Mouse (Mus musculus) heart, embryonic 13.5 days (tissue): ENCODE measurements around the gene Sh2b2. TPM values are rescaled to one million over a fixed set of nuclear protein-coding genes. Genes with fewer than 3 reads are reported as not detected.
"Not testable (repeated sequence)": the region's sequence is repeated elsewhere in the genome, so short reads cannot be mapped to it uniquely, and the experiment has no call there.

Experiments
- ATAC-seq: fragments of 200-750 bp; cut with Nextera tagmentation; 2 replicates; pipeline ENCODE4 v1.8.0; 2017; ENCODE audit warnings: moderate TSS enrichment; ENCODE audit not compliant: insufficient number of reproducible peaks, low FRiP score, low TSS enrichment; ENCODE audit errors: extremely low read depth
- H3K27ac ChIP-seq: fragments of 300-500 bp; sonication (generic); replicated peaks from 2 replicates; pipeline ENCODE4 v1.5.1; 2015; ENCODE audit warnings: moderate library complexity, mild to moderate bottlenecking, inconsistent platforms
- H3K27me3 ChIP-seq: fragments of 300-500 bp; sonication (generic); replicated peaks from 2 replicates; pipeline ENCODE4 v1.6.1; 2015; ENCODE audit warnings: mild to moderate bottlenecking, inconsistent platforms
- H3K36me3 ChIP-seq: fragments of 300-500 bp; sonication (generic); 2 replicates; pipeline ENCODE4 v1.6.1; 2015; ENCODE audit warnings: mild to moderate bottlenecking, inconsistent platforms
- H3K4me1 ChIP-seq: fragments of 300-500 bp; sonication (generic); 2 replicates; pipeline ENCODE4 v1.6.1; 2015; ENCODE audit warnings: inconsistent platforms
- H3K4me2 ChIP-seq: fragments of 300-500 bp; sonication (generic); 2 replicates; pipeline ENCODE4 v1.6.1; 2015; ENCODE audit warnings: inconsistent platforms, mild to moderate bottlenecking, moderate library complexity
- H3K4me3 ChIP-seq: fragments of 300-500 bp; sonication (generic); 2 replicates; pipeline ENCODE4 v1.5.1; 2015; ENCODE audit warnings: moderate library complexity, mild to moderate bottlenecking, inconsistent platforms
- H3K9ac ChIP-seq: fragments of 300-500 bp; sonication (generic); 2 replicates; pipeline ENCODE4 v1.6.1; 2015; ENCODE audit warnings: inconsistent platforms, mild to moderate bottlenecking, moderate library complexity
- H3K9me3 ChIP-seq: fragments of 300-500 bp; sonication (generic); 2 replicates; pipeline ENCODE4 v1.6.1; 2016; ENCODE audit warnings: inconsistent platforms
- WGBS: fragments of 180-500 bp; shearing (Covaris S2); methylation state at CpG from one replicate; pipeline ENCODE4 v1.1.7; 2015; ENCODE audit warnings: mixed read lengths; 5-methylcytosine and 5-hydroxymethylcytosine counted together
- polyA plus RNA-seq: library from polyadenylated mRNA; unstranded; fragments of >200 nt; fragmentation: Nextera tagmentation; extraction: Ambion mirVana; gene quantifications from 2 replicates; pipeline ENCODE4 v1.2.1, GENCODE M21; 2015

Gene Sh2b2
- polyA plus RNA-seq, 1 experiment from 2014 or later, result 1.7 TPM

- H3K27ac ChIP-seq, result no peak overlapping the region
- WGBS, result 83% methylated on average over 11 of the region's 11 CpGs
- peaks cover 8% of the 10 kb centered on the region; the same call in 1 of the 2 replicates for H3K9me3 ChIP-seq
- H3K4me2 ChIP-seq, result no peak overlapping the region
- H3K9ac ChIP-seq, result no peak overlapping the region
- H3K27me3 ChIP-seq, result no peaks in the 10 kb centered on the region
- ATAC-seq, result no peak
- no peak overlapping the region for H3K4me3 ChIP-seq
- no peaks in the 10 kb centered on the region for H3K4me1 ChIP-seq
- H3K36me3 ChIP-seq, result no peaks in the 10 kb centered on the region
Measured at GRCm38 (mm10) chr5:136212716-136213115, 33.6 kb downstream of the Sh2b2 start.

- H3K9ac ChIP-seq, ATAC-seq, H3K4me2 ChIP-seq, H3K9me3 ChIP-seq, H3K27ac ChIP-seq, H3K27me3 ChIP-seq, H3K36me3 ChIP-seq, H3K4me3 ChIP-seq, H3K4me1 ChIP-seq: not testable (repeated sequence)
- 79% methylated on average over 14 of the region's 14 CpGs for WGBS
Measured at GRCm38 (mm10) chr5:136211341-136212102, 34.8 kb downstream of the Sh2b2 start.

GRCm38 (mm10) chr5:136210549-136210948 is 35.8 kb downstream of the Sh2b2 start:
- H3K27ac ChIP-seq, result no peak overlapping the region
- H3K4me3 ChIP-seq, result no peak overlapping the region
- H3K36me3 ChIP-seq, result no peaks in the 10 kb centered on the region
- WGBS, result 64% methylated on average over 5 of the region's 5 CpGs
- no peak overlapping the region for H3K4me2 ChIP-seq
- H3K9ac ChIP-seq, result no peak overlapping the region
- peaks cover 4% of the 10 kb centered on the region; the same call in 1 of the 2 replicates for H3K9me3 ChIP-seq
- ATAC-seq, result no peak
- no peaks in the 10 kb centered on the region for H3K27me3 ChIP-seq
- H3K4me1 ChIP-seq, result no peaks in the 10 kb centered on the region

- H3K4me3 ChIP-seq, result no peak overlapping the region
- 26% methylated on average over 7 of the region's 7 CpGs for WGBS
- peaks cover 5% of the 10 kb centered on the region for H3K36me3 ChIP-seq
- ATAC-seq, result no peak
- no peaks in the 10 kb centered on the region for H3K27me3 ChIP-seq
- no peak overlapping the region for H3K27ac ChIP-seq
- H3K4me1 ChIP-seq, result peaks cover 12% of the 10 kb centered on the region
- no peaks in the 10 kb centered on the region for H3K9me3 ChIP-seq
- H3K4me2 ChIP-seq, result no peak overlapping the region
- H3K9ac ChIP-seq, result no peak overlapping the region
Measured at GRCm38 (mm10) chr5:136201832-136202231, 44.5 kb downstream of the Sh2b2 start.

- 35% methylated on average over 11 of the region's 11 CpGs for WGBS
Measured at GRCm38 (mm10) chr5:136199526-136199925, 46.8 kb downstream of the Sh2b2 start.

GRCm38 (mm10) chr5:136198474-136199391 is 47.6 kb downstream of the Sh2b2 start, which contains the start of gene Prkrip1:
Gene Prkrip1 (minus strand): TSS chr5:136198963.
- no peaks in the 10 kb centered on the region for H3K27me3 ChIP-seq
- peak within 1 kb of the TSS; percentile 75 for H3K27ac ChIP-seq
- H3K4me2 ChIP-seq, result peak within 1 kb of the TSS; percentile 95
- peak; percentile 85 for ATAC-seq
- H3K36me3 ChIP-seq, result peaks cover 36% of the 10 kb centered on the region
- under 1% methylated on average over 62 of the region's 62 CpGs for WGBS
- no peaks in the 10 kb centered on the region for H3K9me3 ChIP-seq
- peaks cover 12% of the 10 kb centered on the region for H3K4me1 ChIP-seq
- H3K4me3 ChIP-seq, result peak within 1 kb of the TSS; percentile 93
- H3K9ac ChIP-seq, result peak within 1 kb of the TSS; percentile 94

More at GRCm38 (mm10) chr5:136199526-136199925, 46.8 kb downstream of the Sh2b2 start:
- no peak for ATAC-seq
- Histone ChIP-seq H3K9ac (peak overlapping the region; percentile 94), H3K4me3 (peak overlapping the region; percentile 93), H3K4me1 (peaks cover 12% of the 10 kb centered on the region), H3K4me2 (peak overlapping the region; percentile 95), H3K9me3 (no peaks in the 10 kb centered on the region), H3K36me3 (peaks cover 28% of the 10 kb centered on the region), H3K27ac (peak overlapping the region; percentile 75), H3K27me3 (no peaks in the 10 kb centered on the region)

- Histone ChIP-seq H3K9me3 (no peaks in the 10 kb centered on the region), H3K36me3 (peaks cover 95% of the 10 kb centered on the region), H3K4me3 (no peak overlapping the region), H3K9ac (no peak overlapping the region), H3K4me1 (no peaks in the 10 kb centered on the region), H3K27ac (no peak overlapping the region), H3K4me2 (no peak overlapping the region), H3K27me3 (no peaks in the 10 kb centered on the region)
- no peak for ATAC-seq
- WGBS, result 81% methylated on average over 7 of the region's 7 CpGs
Measured at GRCm38 (mm10) chr5:136191870-136192269, 54.5 kb downstream of the Sh2b2 start.

- H3K9ac ChIP-seq, result no peak overlapping the region
- H3K4me3 ChIP-seq, result no peak overlapping the region
- no peaks in the 10 kb centered on the region for H3K4me1 ChIP-seq
- H3K27me3 ChIP-seq, result no peaks in the 10 kb centered on the region
- WGBS, result 45% methylated on average over 4 of the region's 4 CpGs
- no peaks in the 10 kb centered on the region for H3K9me3 ChIP-seq
- no peak overlapping the region for H3K27ac ChIP-seq
- peaks cover 93% of the 10 kb centered on the region for H3K36me3 ChIP-seq
- ATAC-seq, result no peak
- H3K4me2 ChIP-seq, result no peak overlapping the region
Measured at GRCm38 (mm10) chr5:136186723-136187122, 59.6 kb downstream of the Sh2b2 start.

GRCm38 (mm10) chr5:136183766-136184165 is 62.6 kb downstream of the Sh2b2 start:
- Histone ChIP-seq H3K4me2 (no peak overlapping the region), H3K9ac (no peak overlapping the region), H3K36me3 (peaks cover 94% of the 10 kb centered on the region), H3K9me3 (no peaks in the 10 kb centered on the region), H3K27me3 (no peaks in the 10 kb centered on the region), H3K4me1 (no peaks in the 10 kb centered on the region), H3K27ac (no peak overlapping the region), H3K4me3 (no peak overlapping the region)
- ATAC-seq, result no peak
- 92% methylated on average over 7 of the region's 7 CpGs for WGBS

- Histone ChIP-seq H3K36me3 (peaks cover 93% of the 10 kb centered on the region), H3K9ac (no peak overlapping the region), H3K4me1 (no peaks in the 10 kb centered on the region), H3K27ac (no peak overlapping the region), H3K4me2 (no peak overlapping the region), H3K9me3 (no peaks in the 10 kb centered on the region), H3K4me3 (no peak overlapping the region), H3K27me3 (no peaks in the 10 kb centered on the region)
- ATAC-seq, result no peak
- 81% methylated on average over 4 of the region's 4 CpGs for WGBS
Measured at GRCm38 (mm10) chr5:136182830-136183229, 63.5 kb downstream of the Sh2b2 start.

GRCm38 (mm10) chr5:136182049-136182448 is 64.3 kb downstream of the Sh2b2 start:
- Histone ChIP-seq H3K4me1 (peaks cover 4% of the 10 kb centered on the region; the same call in 1 of the 2 replicates), H3K9ac (no peak overlapping the region), H3K4me2 (no peak overlapping the region), H3K9me3 (no peaks in the 10 kb centered on the region), H3K4me3 (no peak overlapping the region), H3K36me3 (peaks cover 95% of the 10 kb centered on the region), H3K27ac (no peak overlapping the region), H3K27me3 (no peaks in the 10 kb centered on the region)
- ATAC-seq, result no peak
- WGBS, result 83% methylated on average over 6 of the region's 6 CpGs
